Mouse (Mus musculus) olfactory bulb, adult 2 months (tissue): ENCODE results near the gene Capn13. TPM values are rescaled to one million over a fixed set of nuclear protein-coding genes. Genes with fewer than 3 reads are reported as not detected.
"Not testable (repeated sequence)": the region's sequence is repeated elsewhere in the genome, so short reads cannot be mapped to it uniquely, and the experiment has no call there.

ENCODE experiments used
- H3K27ac ChIP-seq: fragments of 200-500 bp; 2 replicates; pipeline ENCODE4 v1.5.1; 2012; ENCODE audit warnings: low read depth, low read length; ENCODE audit not compliant: insufficient read depth
- H3K4me1 ChIP-seq: fragments of 200-500 bp; 2 replicates; pipeline ENCODE4 v1.6.1; 2012; ENCODE audit warnings: low read length; ENCODE audit not compliant: control insufficient read depth, insufficient read depth
- H3K4me3 ChIP-seq: fragments of 200-500 bp; 2 replicates; pipeline ENCODE4 v1.5.1; 2012; ENCODE audit warnings: mild to moderate bottlenecking, low read depth, low read length, moderate library complexity; ENCODE audit not compliant: insufficient read depth
- CTCF ChIP-seq: fragments of 200-500 bp; IDR thresholded peaks from 2 replicates; pipeline ENCODE4 v1.5.1; 2012; ENCODE audit warnings: low read depth, mild to moderate bottlenecking, low read length, moderate library complexity; ENCODE audit not compliant: insufficient read depth
- POLR2A ChIP-seq: fragments of 200-500 bp; IDR thresholded peaks from 2 replicates; pipeline ENCODE4 v1.6.1; 2012; ENCODE audit warnings: mild to moderate bottlenecking, low read depth, low read length, moderate library complexity; ENCODE audit not compliant: insufficient read depth
- WGBS: fragments of 180-500 bp; shearing (Covaris S2); methylation state at CpG from one replicate; pipeline ENCODE4 v1.1.7; 2018; 5-methylcytosine and 5-hydroxymethylcytosine counted together
- polyA plus RNA-seq: library from polyadenylated mRNA; stranded (reverse); fragments of >200 nt; gene quantifications from 2 replicates; pipeline ENCODE4 v1.2.4, GENCODE M21; 2012; ENCODE audit warnings: low replicate concordance; ENCODE audit not compliant: missing spikeins, insufficient read depth, insufficient read length

Gene Capn13
- polyA plus RNA-seq, 1 experiment, result not detected

GRCm38 (mm10) chr17:73298981-73299380 is 101.7 kb downstream of the Capn13 start:
- H3K27ac ChIP-seq, result no peak overlapping the region
- H3K4me3 ChIP-seq, result no peak overlapping the region
- H3K4me1 ChIP-seq, result no peaks in the 10 kb centered on the region
- WGBS, result 95% methylated on average over 6 of the region's 6 CpGs
- TF ChIP-seq POLR2A (no peak), CTCF (no peak)

GRCm38 (mm10) chr17:73296855-73297254 is 103.8 kb downstream of the Capn13 start:
- H3K27ac ChIP-seq, result no peak overlapping the region
- 33% methylated on average over 4 of the region's 4 CpGs for WGBS
- H3K4me1 ChIP-seq, result no peaks in the 10 kb centered on the region
- no peak for TF ChIP-seq CTCF
- TF ChIP-seq POLR2A, result no peak
- H3K4me3 ChIP-seq, result no peak overlapping the region

- no peaks in the 10 kb centered on the region for H3K4me1 ChIP-seq
- TF ChIP-seq CTCF, result no peak
- no peak for TF ChIP-seq POLR2A
- no peak overlapping the region for H3K27ac ChIP-seq
- no peak overlapping the region for H3K4me3 ChIP-seq
- 70% methylated on average over 3 of the region's 3 CpGs for WGBS
These were observed 107.4 kb downstream of the Capn13 start for GRCm38 (mm10) chr17:73293237-73293636.

GRCm38 (mm10) chr17:73284301-73284700 is 116.4 kb downstream of the Capn13 start:
- WGBS, result 62% methylated on average over 2 of the region's 2 CpGs

GRCm38 (mm10) chr17:73282702-73283101 is 118.0 kb downstream of the Capn13 start:
- H3K27ac ChIP-seq, H3K4me1 ChIP-seq, H3K4me3 ChIP-seq: not testable (repeated sequence)
- 53% methylated on average over 6 of the region's 6 CpGs for WGBS

More at GRCm38 (mm10) chr17:73284301-73284700, 116.4 kb downstream of the Capn13 start:
- Histone ChIP-seq H3K27ac (no peak overlapping the region), H3K4me3 (no peak overlapping the region), H3K4me1 (no peaks in the 10 kb centered on the region)
- TF ChIP-seq CTCF (no peak), POLR2A (no peak)

GRCm38 (mm10) chr17:73277770-73278169 is 122.9 kb downstream of the Capn13 start:
- TF ChIP-seq POLR2A, result no peak
- no peak for TF ChIP-seq CTCF
- no peak overlapping the region for H3K27ac ChIP-seq
- H3K4me3 ChIP-seq, result no peak overlapping the region
- no peaks in the 10 kb centered on the region for H3K4me1 ChIP-seq
- 97% methylated on average over 4 of the region's 4 CpGs for WGBS

GRCm38 (mm10) chr17:73275066-73275465 is 125.6 kb downstream of the Capn13 start:
- Histone ChIP-seq H3K4me1 (peaks cover 17% of the 10 kb centered on the region), H3K4me3 (no peak overlapping the region), H3K27ac (no peak overlapping the region)
- TF ChIP-seq CTCF (no peak), POLR2A (no peak)
- WGBS, result 94% methylated on average over 10 of the region's 10 CpGs

GRCm38 (mm10) chr17:73273809-73274208 is 126.9 kb downstream of the Capn13 start:
- Histone ChIP-seq H3K4me3 (no peak overlapping the region), H3K27ac (no peak overlapping the region), H3K4me1 (peaks cover 17% of the 10 kb centered on the region)
- 88% methylated on average over 7 of the region's 7 CpGs for WGBS
- TF ChIP-seq CTCF, result no peak
- no peak for TF ChIP-seq POLR2A

- 58% methylated on average over 7 of the region's 7 CpGs for WGBS
- Histone ChIP-seq H3K4me3 (no peak overlapping the region), H3K27ac (peak overlapping the region; percentile 38), H3K4me1 (peaks cover 17% of the 10 kb centered on the region)
- TF ChIP-seq CTCF, result no peak
- no peak for TF ChIP-seq POLR2A
These were observed 128.7 kb downstream of the Capn13 start for GRCm38 (mm10) chr17:73271797-73272600.
